Mouse (Mus musculus) frontal cortex, postnatal 14 days (tissue): ENCODE results near the gene Gm28551.
"Not testable (repeated sequence)": the region's sequence is repeated elsewhere in the genome, so short reads cannot be mapped to it uniquely, and the experiment has no call there.

Experiments
- DNase-seq, 2 experiments: peaks; one replicate each; pipeline ENCODE4 v3.0.0; 2022; ENCODE audit warnings: low spot score in 2 of 2

Gm28551 gene

GRCm38 (mm10) chr1:53352327-53353261 is at the start of gene Gm28551, which contains the start of the genes Asdurf and Asnsd1:
TSS of gene Gm28551 (minus strand) at chr1:53352667.
TSS of gene Asdurf (minus strand) at chr1:53352619.
TSS of gene Asnsd1 (minus strand) at chr1:53352752.
- DNase-seq, result peak; percentile 96

- peak in 1 of 2 experiments; percentile 12 for DNase-seq
Observed at GRCm38 (mm10) chr1:53393936-53394760, 41.7 kb upstream of the Gm28551 start.

- no peak for DNase-seq
Observed at GRCm38 (mm10) chr1:53388762-53389161, 36.3 kb upstream of the Gm28551 start.

- no peak for DNase-seq
Observed at GRCm38 (mm10) chr1:53384085-53384688, 31.7 kb upstream of the Gm28551 start.

GRCm38 (mm10) chr1:53377731-53378130 is 25.3 kb upstream of the Gm28551 start:
- no peak for DNase-seq

GRCm38 (mm10) chr1:53375965-53376364 is 23.5 kb upstream of the Gm28551 start:
- DNase-seq, result not testable (repeated sequence)

GRCm38 (mm10) chr1:53358988-53359387 is 6.5 kb upstream of the Gm28551 start:
- DNase-seq, result no peak

GRCm38 (mm10) chr1:53341071-53341470 is 11.4 kb downstream of the Gm28551 start:
- no peak for DNase-seq

GRCm38 (mm10) chr1:53337403-53337802 is 15.1 kb downstream of the Gm28551 start:
- DNase-seq, result not testable (repeated sequence)

- no peak for DNase-seq
Observed at GRCm38 (mm10) chr1:53335465-53335864, 17.0 kb downstream of the Gm28551 start.

GRCm38 (mm10) chr1:53333527-53333926 is 18.9 kb downstream of the Gm28551 start:
- DNase-seq, result not testable (repeated sequence)

- no peak for DNase-seq
Observed at GRCm38 (mm10) chr1:53324827-53325494, 27.5 kb downstream of the Gm28551 start.

GRCm38 (mm10) chr1:53324277-53324676 is 28.2 kb downstream of the Gm28551 start:
- DNase-seq, result no peak

GRCm38 (mm10) chr1:53323254-53323653 is 29.2 kb downstream of the Gm28551 start:
- no peak for DNase-seq

GRCm38 (mm10) chr1:53321662-53322344 is 30.7 kb downstream of the Gm28551 start:
- no peak for DNase-seq

- peak; percentile 71 to 80 for DNase-seq
Observed at GRCm38 (mm10) chr1:53312989-53313967, 39.2 kb downstream of the Gm28551 start, which contains the start of gene Osgepl1. TSS of gene Osgepl1 (plus strand) at chr1:53313624.

- no peak for DNase-seq
Observed at GRCm38 (mm10) chr1:53300506-53300905, 52.0 kb downstream of the Gm28551 start.

GRCm38 (mm10) chr1:53296581-53297383 is 55.7 kb downstream of the Gm28551 start, which contains the start of the genes Pms1, Ormdl1 and Gm28778:
TSS of gene Pms1 (minus strand) at chr1:53297018.
TSS of gene Ormdl1 (plus strand) at chr1:53297095.
TSS of gene Gm28778 (plus strand) at chr1:53297111.
- DNase-seq, result peak; percentile 84 to 90
